In the genomic region with DNA sequence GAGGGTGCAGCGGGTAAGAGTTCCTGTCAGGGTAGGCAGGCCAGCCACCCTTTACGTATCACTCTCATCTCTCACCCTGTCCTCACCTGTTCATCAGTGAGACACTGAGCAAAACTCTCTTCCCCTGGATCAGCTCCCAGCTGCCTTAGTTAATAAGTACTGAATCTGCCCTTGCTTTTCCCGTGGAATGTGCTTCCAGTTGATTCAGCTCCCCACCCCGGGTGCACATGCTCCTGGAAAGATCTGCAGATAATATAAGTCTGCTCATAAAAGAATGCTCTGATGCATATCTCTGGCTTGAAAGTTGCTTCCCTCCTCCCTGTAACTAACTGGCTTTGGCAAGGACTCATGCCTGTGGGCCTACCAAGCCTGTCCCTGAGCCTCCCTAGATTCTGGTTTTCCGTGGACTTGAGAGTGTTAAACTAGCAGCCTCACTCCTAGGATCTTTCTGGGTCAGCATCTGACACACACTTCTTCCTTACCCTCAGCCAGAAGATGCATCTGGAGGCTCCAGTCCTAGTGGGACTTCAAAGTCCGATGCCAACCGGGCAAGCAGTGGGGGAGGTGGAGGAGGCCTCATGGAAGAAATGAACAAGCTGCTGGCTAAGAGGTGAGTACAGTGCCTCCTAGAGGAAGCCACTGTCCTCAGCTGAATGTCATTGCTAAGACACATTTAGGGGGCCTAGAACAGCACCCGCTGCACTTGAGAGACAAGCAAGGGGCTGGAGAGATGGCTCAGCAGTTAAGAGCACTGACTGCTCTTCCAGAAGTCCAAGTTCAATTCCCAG, we compare ENCODE assay signal across 11 mouse cellular contexts. TPM values are rescaled to one million over a fixed set of nuclear protein-coding genes. Genes with fewer than 3 reads are reported as not detected.
DNase-seq lines count a peak whose midpoint lies in the region; ATAC-seq and TF ChIP-seq lines count a peak whose summit lies in the region.
"Had no signal": no experiment of that assay in that cellular context is flagged by ENCODE, and none has a peak within 500 bp of the region (broad histone marks: within the 10 kb centered on the region; RNA-seq: fewer than 3 reads in every experiment).

No protein-coding gene starts in this region.

- peaks cover 5% of the 10 kb centered on the region for H3K4me1 ChIP-seq in liver, adult 2 months (ENCODE audit: control insufficient read depth, insufficient read depth, low read length)
- H3K4me1 ChIP-seq in liver, embryonic 11.5 days (replicated peaks; ENCODE audit: control insufficient read depth, insufficient read depth, low read length), result no peaks in the 10 kb centered on the region
- H3K4me1 ChIP-seq in bone marrow, adult 2 months (ENCODE audit: control insufficient read depth, insufficient read depth, low read length), result no peaks in the 10 kb centered on the region
- peaks cover 2% of the 10 kb centered on the region; the same call in 1 of the 2 replicates for H3K4me1 ChIP-seq in intestine, embryonic 16.5 days (ENCODE audit: control insufficient read depth, insufficient read depth, low read length)
- H3K4me1 ChIP-seq in liver, embryonic 16.5 days (ENCODE audit: control insufficient read depth, low read depth, low read length), result no peaks in the 10 kb centered on the region
- no peaks in the 10 kb centered on the region for H3K4me1 ChIP-seq in heart, embryonic 11.5 days (ENCODE audit: control insufficient read depth, insufficient read depth, low read length)
- H3K4me1 ChIP-seq: neural tube, embryonic 12.5 days had no signal

- ATAC-seq in liver, embryonic 11.5 days (replicated peaks; ENCODE audit: low FRiP score), result no peak
- peak; percentile 78 for ATAC-seq in intestine, embryonic 16.5 days
- ATAC-seq in liver, embryonic 16.5 days (ENCODE audit: low read depth), result peak; percentile 65
- no peak for ATAC-seq in heart, embryonic 11.5 days (replicated peaks; ENCODE audit: insufficient number of reproducible peaks, low FRiP score, low TSS enrichment)

- no peak for TF ChIP-seq POLR2A in liver, adult 2 months (IDR thresholded peaks at IDR 0.05; ENCODE audit: extremely low read depth, insufficient read depth, low read length)
- TF ChIP-seq POLR2A in bone marrow, adult 2 months (IDR thresholded peaks at IDR 0.05; ENCODE audit: borderline replicate concordance, control insufficient read depth, low read depth, low read length), result no peak

- H3K9me3 ChIP-seq in liver, embryonic 11.5 days (ENCODE audit: control insufficient read depth, low read length), result no peaks in the 10 kb centered on the region
- H3K9me3 ChIP-seq in intestine, embryonic 16.5 days (ENCODE audit: control insufficient read depth, low read length), result no peaks in the 10 kb centered on the region
- no peaks in the 10 kb centered on the region for H3K9me3 ChIP-seq in liver, embryonic 16.5 days (replicated peaks; ENCODE audit: control insufficient read depth, low read length)
- no peaks in the 10 kb centered on the region for H3K9me3 ChIP-seq in heart, embryonic 11.5 days (replicated peaks; ENCODE audit: control insufficient read depth, low read length)
- H3K9me3 ChIP-seq: neural tube, embryonic 12.5 days had no signal

- no peak overlapping the region for H3K9ac ChIP-seq in liver, adult 2 months (ENCODE audit: low read depth, low read length)
- no peak overlapping the region for H3K9ac ChIP-seq in liver, embryonic 11.5 days (ENCODE audit: low read depth, low read length)
- H3K9ac ChIP-seq in intestine, embryonic 16.5 days (ENCODE audit: low read depth, low read length), result no peak overlapping the region
- H3K9ac ChIP-seq in liver, embryonic 16.5 days (ENCODE audit: low read depth, low read length), result no peak overlapping the region
- H3K9ac ChIP-seq in heart, embryonic 11.5 days (ENCODE audit: low read depth, low read length), result no peak overlapping the region
- H3K9ac ChIP-seq: neural tube, embryonic 12.5 days had no signal

- TF ChIP-seq CTCF in liver, adult 2 months (IDR thresholded peaks at IDR 0.05; ENCODE audit: low read depth, low read length), result peak; percentile 49
- peak; percentile 13; the same call in 1 of the 2 replicates for TF ChIP-seq CTCF in bone marrow, adult 2 months (IDR thresholded peaks at IDR 0.05; ENCODE audit: control insufficient read depth, insufficient read depth, low read length)

- DNase-seq in liver, adult 2 months (ENCODE audit: extremely low read depth, low read depth, low spot score), result peak; percentile 79
- DNase-seq in liver, embryonic 11.5 days (ENCODE audit: low spot score), result no peak
- DNase-seq in urinary bladder, postnatal 4 days (ENCODE audit: low spot score in 2 of 2), result no peak
- no peak for DNase-seq in spleen, postnatal 10 days (ENCODE audit: low spot score in 2 of 2)
- DNase-seq: cerebellum, postnatal 36 days; gastrocnemius, postnatal 25 days had no signal

- H3K79me2 ChIP-seq in liver, adult 2 months (ENCODE audit: control insufficient read depth, insufficient read depth, low read length), result no peaks in the 10 kb centered on the region

- H3K27me3 ChIP-seq in liver, adult 2 months (ENCODE audit: control insufficient read depth, insufficient read depth, low read length), result no peaks in the 10 kb centered on the region
- H3K27me3 ChIP-seq in liver, embryonic 11.5 days (replicated peaks; ENCODE audit: control insufficient read depth, insufficient read depth, low read length), result no peaks in the 10 kb centered on the region
- no peaks in the 10 kb centered on the region for H3K27me3 ChIP-seq in intestine, embryonic 16.5 days (replicated peaks; ENCODE audit: control insufficient read depth, insufficient read depth, low read length)
- H3K27me3 ChIP-seq in liver, embryonic 16.5 days (ENCODE audit: control insufficient read depth, insufficient read depth, low read depth, low read length), result no peaks in the 10 kb centered on the region
- no peaks in the 10 kb centered on the region for H3K27me3 ChIP-seq in heart, embryonic 11.5 days (ENCODE audit: control insufficient read depth, insufficient read depth, low read length)
- H3K27me3 ChIP-seq: neural tube, embryonic 12.5 days had no signal

- no peak overlapping the region for H3K4me2 ChIP-seq in liver, embryonic 11.5 days
- H3K4me2 ChIP-seq in intestine, embryonic 16.5 days (ENCODE audit: low read depth, low read length), result no peak overlapping the region
- no peak overlapping the region for H3K4me2 ChIP-seq in liver, embryonic 16.5 days (ENCODE audit: low read depth, low read length)
- no peak overlapping the region for H3K4me2 ChIP-seq in heart, embryonic 11.5 days
- H3K4me2 ChIP-seq: neural tube, embryonic 12.5 days had no signal

- WGBS in liver, adult 2 months, result 36% methylated on average over 8 of the region's 8 CpGs
- 74% methylated on average over 8 of the region's 8 CpGs for WGBS in liver, embryonic 11.5 days
- WGBS in bone marrow, adult 2 months, result 83% methylated on average over 8 of the region's 8 CpGs
- 63% methylated on average over 8 of the region's 8 CpGs for WGBS in intestine, embryonic 16.5 days
- 63% methylated on average over 8 of the region's 8 CpGs for WGBS in liver, embryonic 16.5 days (ENCODE audit: insufficient replicate concordance)
- WGBS in heart, embryonic 11.5 days (ENCODE audit: insufficient replicate concordance), result 76% methylated on average over 8 of the region's 8 CpGs

- peak overlapping the region; percentile 7; the same call in 1 of the 2 replicates for H3K27ac ChIP-seq in liver, adult 2 months (replicated peaks; ENCODE audit: insufficient read depth, low read depth, low read length)
- H3K27ac ChIP-seq in liver, embryonic 11.5 days (ENCODE audit: low read depth, low read length), result no peak overlapping the region
- H3K27ac ChIP-seq in bone marrow, adult 2 months (ENCODE audit: control insufficient read depth, insufficient read depth, low read depth, low read length, poor library complexity), result no peak overlapping the region
- peak overlapping the region; percentile 57 for H3K27ac ChIP-seq in intestine, embryonic 16.5 days (ENCODE audit: low read length)
- H3K27ac ChIP-seq in liver, embryonic 16.5 days (ENCODE audit: low read length), result no peak overlapping the region
- H3K27ac ChIP-seq in heart, embryonic 11.5 days (ENCODE audit: low read depth, low read length), result no peak overlapping the region
- H3K27ac ChIP-seq: neural tube, embryonic 12.5 days had no signal

- no peaks in the 10 kb centered on the region for H3K36me3 ChIP-seq in liver, adult 2 months (ENCODE audit: control insufficient read depth, insufficient read depth, low read length)
- peaks cover 7% of the 10 kb centered on the region for H3K36me3 ChIP-seq in liver, embryonic 11.5 days (ENCODE audit: control insufficient read depth, insufficient read depth, low read length)
- peaks cover 5% of the 10 kb centered on the region; the same call in 1 of the 2 replicates for H3K36me3 ChIP-seq in intestine, embryonic 16.5 days (ENCODE audit: control insufficient read depth, insufficient read depth, low read length)
- H3K36me3 ChIP-seq in liver, embryonic 16.5 days (ENCODE audit: control insufficient read depth, insufficient read depth), result no peaks in the 10 kb centered on the region
- H3K36me3 ChIP-seq in heart, embryonic 11.5 days (ENCODE audit: control insufficient read depth, insufficient read depth, low read length), result peaks cover 23% of the 10 kb centered on the region

- no peak overlapping the region for H3K4me3 ChIP-seq in liver, adult 2 months (ENCODE audit: insufficient read depth, low read depth, low read length)
- H3K4me3 ChIP-seq in liver, embryonic 11.5 days (ENCODE audit: low read depth, low read length), result no peak overlapping the region
- H3K4me3 ChIP-seq in bone marrow, adult 2 months (replicated peaks; ENCODE audit: control insufficient read depth, low read depth, low read length), result no peak overlapping the region
- H3K4me3 ChIP-seq in intestine, embryonic 16.5 days (ENCODE audit: low read length), result no peak overlapping the region
- H3K4me3 ChIP-seq in liver, embryonic 16.5 days (ENCODE audit: low read depth, low read length), result no peak overlapping the region
- H3K4me3 ChIP-seq in heart, embryonic 11.5 days (ENCODE audit: low read depth, low read length), result no peak overlapping the region
- H3K4me3 ChIP-seq: neural tube, embryonic 12.5 days had no signal

RNA-seq across cellular contexts. Expression of a gene that starts 26.3 kb away (rescaled TPM):
- 0.07 and 0.65 TPM in 2 replicates for total RNA-seq in liver, adult 2 months (2014; rRNA removed)
- polyA plus RNA-seq in liver, adult 2 months (2012; rRNA removed), result 0.11 and 0.29 TPM in 2 replicates
- polyA plus RNA-seq in liver, embryonic 11.5 days (2014; fragmentation: Nextera tagmentation; extraction: Ambion mirVana), result 0.33 and 0.48 TPM in 2 replicates
- polyA plus RNA-seq in bone marrow, adult 2 months (2011; ENCODE audit: insufficient read depth, insufficient read length, low replicate concordance, missing spikeins), result not detected in 2 replicates
- 161 and 181 TPM in 2 replicates for polyA plus RNA-seq in intestine, embryonic 16.5 days (2015; fragmentation: Nextera tagmentation; extraction: Ambion mirVana)
- polyA plus RNA-seq in liver, embryonic 16.5 days (2015; fragmentation: Nextera tagmentation; extraction: Ambion mirVana), result 1.2 TPM in 1 of 2 replicates, not detected in the other
- 0.54 and 1.2 TPM in 2 replicates for polyA plus RNA-seq in heart, embryonic 11.5 days (2014; fragmentation: Nextera tagmentation; extraction: Ambion mirVana)

Comparison
In these comparisons a context has a peak if more than half of its experiments do, and no peak if none do; other contexts are left out.
1. H3K27ac ChIP-seq: peak in liver, adult 2 months (single experiment) and intestine, embryonic 16.5 days (single experiment); none in liver, embryonic 11.5 days (single experiment), bone marrow, adult 2 months (single experiment), liver, embryonic 16.5 days (single experiment) and heart, embryonic 11.5 days (single experiment).
2. ATAC-seq: peak in intestine, embryonic 16.5 days (single experiment) and liver, embryonic 16.5 days (single experiment); none in liver, embryonic 11.5 days (single experiment) and heart, embryonic 11.5 days (single experiment).
3. RNA of a gene that starts 26.3 kb away (polyA plus RNA-seq): 161 to 181 TPM in intestine, embryonic 16.5 days; 0.54 to 1.2 TPM in heart, embryonic 11.5 days, 1.2 TPM in liver, embryonic 16.5 days, 0.33 to 0.48 TPM in liver, embryonic 11.5 days, 0.11 to 0.29 TPM in liver, adult 2 months and not detected in bone marrow, adult 2 months; every median in the first group is over 10 times any median in the second.